Mouse (Mus musculus) v-Abl transformed pro-B cells (cell line): ENCODE results near the gene Gm20388.

Experiments used
- in situ Hi-C, 2 experiments: fragments of 400-800 bp; cut with MboI; formaldehyde crosslinking; loops; one replicate each; pipeline ENCODE4 v1.15.1; 2025; ENCODE audit not compliant: unreplicated experiment in 2 of 2

The Gm20388 gene

DNA sequence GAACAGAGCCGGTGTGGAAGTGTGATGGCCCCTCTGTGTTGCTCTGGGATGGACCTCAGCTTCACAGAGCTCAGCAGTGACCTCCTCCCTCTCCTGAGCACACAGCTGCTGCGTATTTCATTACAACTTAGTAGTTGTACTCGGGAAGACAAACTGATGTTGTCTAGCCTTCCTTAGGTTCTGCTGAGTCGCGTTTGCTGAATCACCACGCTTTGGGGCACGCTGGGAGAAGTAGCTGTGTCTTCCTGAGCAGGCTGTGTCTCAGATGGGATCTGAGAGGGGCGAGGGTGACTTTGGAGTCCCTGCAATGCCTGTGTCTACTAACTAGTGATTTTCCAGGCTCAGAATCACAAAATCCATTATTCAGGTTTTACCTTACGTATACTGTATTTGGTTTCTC lies 2868.6 kb downstream of the Gm20388 start:
- in situ Hi-C loops: no loop called here

DNA sequence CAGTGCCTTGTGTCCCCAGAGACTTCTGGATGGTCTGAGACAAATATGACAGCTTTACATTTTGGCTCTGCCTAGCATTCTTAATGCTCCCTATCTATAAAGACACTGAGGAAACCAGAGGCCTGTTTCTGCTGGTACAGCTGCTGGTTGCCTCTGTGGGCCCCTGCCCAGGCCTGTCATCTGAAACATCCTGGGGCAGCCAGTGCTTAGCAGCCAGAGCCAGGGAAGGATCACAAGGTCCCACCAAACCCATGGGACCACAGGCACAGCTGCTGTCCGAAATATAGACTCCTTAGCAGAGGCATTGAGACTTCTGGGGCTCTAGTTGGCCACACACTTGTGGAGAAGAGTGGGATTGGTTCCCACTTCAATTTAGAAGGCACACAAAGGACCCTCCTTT lies 2874.1 kb downstream of the Gm20388 start:
- in situ Hi-C loops: no loop called here

DNA sequence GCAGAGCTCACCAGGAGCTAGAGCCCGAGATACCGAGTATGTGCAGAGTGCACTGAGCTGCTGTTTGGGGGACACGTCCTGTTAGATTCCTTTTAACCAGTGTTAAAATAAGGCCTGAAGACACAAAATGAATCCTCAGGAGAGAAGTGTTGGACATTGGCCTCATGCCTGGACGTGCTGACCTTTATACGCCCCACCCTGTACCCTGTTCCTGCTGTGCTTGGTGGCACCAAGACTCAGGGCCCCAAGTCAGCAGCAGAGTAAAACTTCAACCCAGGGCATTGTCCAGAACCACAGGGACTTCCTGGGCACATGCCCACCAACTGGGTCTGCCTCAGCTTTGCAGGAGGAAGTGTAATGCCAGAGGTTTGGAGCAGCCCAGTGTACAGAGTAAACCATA lies 2879.2 kb downstream of the Gm20388 start:
- in situ Hi-C loops: no loop called here

DNA sequence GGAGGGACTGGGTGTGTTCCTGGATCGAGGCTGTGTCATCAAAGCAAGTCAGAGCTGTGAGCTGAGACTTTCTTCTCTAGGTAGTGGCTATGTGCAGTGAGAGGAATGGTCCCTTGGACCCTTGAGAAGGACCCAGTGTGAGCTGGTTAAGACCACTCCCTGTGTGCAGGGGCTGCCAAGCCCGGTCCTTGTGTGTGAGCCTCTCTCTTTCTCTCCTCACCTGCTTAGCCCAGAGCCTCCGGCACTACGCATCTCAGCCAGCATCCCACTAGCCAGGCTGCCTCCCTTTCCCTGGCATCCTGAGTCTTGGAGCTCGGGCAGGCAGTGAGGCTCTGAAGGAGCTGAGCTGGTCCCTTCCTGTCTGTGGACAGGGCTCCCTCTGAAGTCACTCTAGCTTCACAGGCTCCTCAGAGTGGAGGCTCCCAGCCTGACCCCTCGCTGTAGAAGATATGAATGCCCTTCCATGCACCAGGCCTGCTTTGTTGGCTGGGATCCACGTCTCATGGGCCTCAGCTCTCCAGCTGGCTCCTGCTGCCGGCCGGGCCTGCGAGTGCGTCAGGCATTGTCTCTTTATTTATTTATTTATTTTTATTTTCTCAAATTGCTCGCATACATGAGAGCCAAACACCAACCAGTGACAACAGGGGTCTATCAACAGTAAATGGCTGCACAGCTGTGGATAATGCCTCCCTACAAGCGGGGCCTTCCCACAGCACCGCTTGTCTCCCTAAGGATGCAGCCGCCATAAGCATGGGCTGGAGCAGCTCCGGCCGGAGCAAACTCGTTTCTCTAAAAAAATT lies 2882.9 kb downstream of the Gm20388 start:
- in situ Hi-C loops: no loop called here

DNA sequence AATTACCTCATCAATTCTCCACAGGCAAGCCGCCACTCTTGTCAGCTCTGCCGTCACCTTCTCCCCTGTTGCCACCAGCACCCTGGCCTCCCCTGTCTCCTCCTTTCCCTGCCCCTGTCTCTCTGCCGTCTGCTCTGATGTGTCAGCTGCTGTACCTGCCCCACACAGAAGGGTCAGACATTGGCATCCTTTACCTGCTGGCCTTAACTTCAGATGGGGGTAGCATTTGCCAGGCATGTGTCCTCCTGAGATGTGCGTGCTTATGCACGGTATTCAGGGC lies 2883.5 kb downstream of the Gm20388 start:
- in situ Hi-C loops: no loop called here

DNA sequence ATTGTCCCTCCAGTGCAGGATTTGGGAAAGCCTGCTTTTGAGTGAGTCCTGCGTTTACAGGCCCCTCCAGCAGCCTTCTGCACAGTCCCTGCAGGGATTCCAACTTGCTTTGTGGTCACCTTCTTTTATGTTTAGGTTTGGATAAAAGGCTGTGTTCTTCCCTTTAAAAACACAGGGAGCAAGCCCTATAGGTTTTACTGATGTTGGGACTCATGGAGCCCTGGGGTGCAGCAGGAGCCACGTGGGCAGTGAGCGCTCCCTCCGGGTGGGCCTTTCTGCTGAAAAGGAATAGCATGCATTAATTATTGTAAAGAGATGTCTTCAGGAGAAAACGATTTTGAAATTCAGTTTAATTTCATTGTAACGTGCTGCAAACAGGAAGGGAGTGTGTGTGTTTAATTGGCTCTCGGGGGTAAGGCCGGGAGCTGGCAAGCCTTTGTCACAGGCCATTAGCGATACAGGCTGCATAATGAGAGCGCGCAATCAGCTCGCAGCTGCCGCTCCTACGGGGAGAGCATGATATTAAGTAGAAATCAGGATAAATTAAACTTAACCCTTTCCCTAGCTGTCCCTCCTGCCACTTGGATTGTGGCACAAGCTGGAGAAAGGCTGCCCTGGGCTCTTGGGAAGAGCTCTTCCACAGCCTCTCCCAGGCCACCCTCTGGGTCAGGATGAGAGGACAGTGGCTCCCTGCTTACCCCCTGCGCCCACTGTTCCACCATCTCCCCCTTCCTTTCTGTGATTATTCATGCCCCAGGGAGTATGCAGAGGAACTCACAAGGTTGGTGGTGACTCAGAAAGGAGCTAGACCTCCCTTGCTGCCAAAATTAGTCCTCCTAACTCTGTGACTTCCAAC lies 2893.5 kb downstream of the Gm20388 start:
- in situ Hi-C loops: no loop called here

DNA sequence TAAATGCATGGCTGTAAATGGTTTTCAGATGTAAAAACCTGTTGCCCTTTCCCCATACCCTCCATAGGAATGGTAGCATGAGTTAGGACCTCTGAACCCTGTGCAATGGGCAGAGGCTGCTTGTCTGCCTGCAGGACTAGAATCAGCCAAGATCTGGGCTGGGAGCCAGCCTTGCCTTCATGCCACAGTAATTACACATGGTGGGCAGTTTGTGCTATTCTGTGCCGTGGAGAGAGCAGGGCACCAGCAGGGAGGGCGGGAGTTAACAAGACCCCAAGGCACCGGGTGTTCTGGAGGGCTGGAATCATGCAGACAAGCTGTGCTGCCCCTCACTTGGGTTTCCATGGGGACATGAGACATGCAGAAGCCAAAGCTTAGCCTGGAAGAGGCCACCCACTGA lies 2894.7 kb downstream of the Gm20388 start:
- in situ Hi-C loops: no loop called here

DNA sequence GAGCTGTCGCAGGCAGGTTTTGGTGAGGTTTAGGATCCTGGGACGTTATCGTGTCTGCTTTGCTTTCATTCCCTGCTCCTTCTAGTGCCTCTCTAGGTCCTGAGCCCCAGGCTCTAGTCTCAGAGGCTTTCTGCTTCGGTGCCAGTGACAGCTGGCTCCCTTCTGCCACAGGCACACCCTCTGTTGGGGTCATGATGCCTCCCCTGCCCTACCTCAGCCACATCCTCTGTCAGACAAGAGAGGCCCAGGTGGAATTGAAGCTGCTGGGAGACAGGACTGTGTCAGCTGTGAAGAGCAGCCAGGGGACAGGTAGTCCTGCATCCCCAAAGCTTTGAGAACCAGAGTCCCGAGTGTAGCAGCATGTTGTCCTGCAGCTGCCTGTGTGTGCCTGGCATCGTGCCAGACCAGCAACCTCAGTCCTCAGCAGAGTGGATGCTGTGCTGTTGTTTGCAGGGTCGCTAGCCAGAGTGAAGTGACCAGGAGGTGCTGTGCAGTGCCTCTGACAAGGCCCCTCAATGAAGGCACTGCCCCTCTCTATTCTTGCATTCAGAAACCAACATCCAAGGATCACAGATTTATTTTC lies 2896.4 kb downstream of the Gm20388 start:
- in situ Hi-C loops: no loop called here

DNA sequence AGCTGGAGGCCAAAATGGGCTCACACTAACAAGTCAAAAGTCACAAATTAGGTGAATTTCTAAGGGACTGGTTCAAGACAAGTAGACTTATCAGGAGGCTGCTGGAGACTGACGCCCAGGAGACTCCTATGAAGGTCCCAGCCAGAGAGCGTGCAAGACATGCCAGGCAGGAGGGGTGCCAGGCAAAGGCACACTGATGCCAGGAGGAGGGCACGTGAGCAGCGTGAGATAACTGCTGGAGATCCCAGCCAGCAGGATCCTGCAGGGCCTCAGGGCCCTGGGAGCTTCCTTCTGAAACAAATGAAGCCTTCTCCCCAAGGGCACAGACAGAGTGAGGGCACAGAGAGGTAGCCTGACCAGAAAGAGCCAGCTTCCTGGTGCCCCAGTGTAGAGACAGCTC lies 2897.3 kb downstream of the Gm20388 start:
- in situ Hi-C loops: no loop called here

DNA sequence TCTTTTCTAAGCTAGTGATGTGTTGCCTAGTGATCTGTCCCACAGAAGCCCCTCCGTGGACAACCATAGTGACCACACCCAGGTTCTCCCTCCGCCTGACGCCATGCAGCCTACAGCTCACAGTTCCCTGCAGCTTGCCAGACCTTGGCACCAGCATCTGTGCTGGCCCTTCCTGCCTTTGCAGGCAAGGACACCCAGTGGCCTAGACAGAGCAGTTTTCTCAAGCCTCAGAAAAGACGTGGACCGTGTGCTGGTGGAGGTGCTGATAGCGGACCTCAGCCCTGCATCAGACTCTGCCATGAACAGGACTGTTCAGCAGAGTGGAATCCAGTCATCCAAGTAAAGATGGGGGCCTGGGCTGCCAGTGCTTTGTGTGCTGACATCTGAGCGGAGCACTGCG lies 2899.7 kb downstream of the Gm20388 start:
- in situ Hi-C loops: no loop called here

DNA sequence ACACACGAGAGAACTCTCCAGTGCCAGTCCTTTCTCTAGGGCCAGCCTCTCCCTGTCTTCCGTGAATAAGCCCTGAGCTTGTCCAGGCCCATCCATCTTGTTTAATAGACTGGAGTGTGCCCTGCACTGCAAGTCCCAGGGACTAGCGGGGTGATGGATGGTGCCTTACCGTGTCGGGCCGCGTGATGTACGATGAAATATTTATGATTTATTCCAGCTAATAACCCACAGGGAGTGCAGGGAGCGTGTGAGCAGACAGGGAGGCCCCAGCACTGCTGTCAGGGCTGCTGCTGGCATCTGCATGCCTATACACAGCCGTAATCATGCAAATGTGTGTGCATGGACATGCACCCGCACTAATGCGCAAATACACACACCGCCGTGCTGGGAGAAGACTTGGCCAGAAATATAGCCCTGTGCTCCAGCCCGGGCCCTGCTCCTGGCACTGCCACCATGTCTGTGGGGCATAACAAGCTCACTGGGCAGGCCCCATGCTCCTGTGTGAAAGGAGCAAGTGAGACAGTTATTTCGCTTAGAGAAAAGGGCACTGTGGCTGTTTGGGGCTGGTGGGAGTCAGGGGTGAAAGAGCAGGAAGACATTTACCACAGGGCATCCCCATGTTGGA lies 2901.3 kb downstream of the Gm20388 start:
- in situ Hi-C loops: no loop called here

DNA sequence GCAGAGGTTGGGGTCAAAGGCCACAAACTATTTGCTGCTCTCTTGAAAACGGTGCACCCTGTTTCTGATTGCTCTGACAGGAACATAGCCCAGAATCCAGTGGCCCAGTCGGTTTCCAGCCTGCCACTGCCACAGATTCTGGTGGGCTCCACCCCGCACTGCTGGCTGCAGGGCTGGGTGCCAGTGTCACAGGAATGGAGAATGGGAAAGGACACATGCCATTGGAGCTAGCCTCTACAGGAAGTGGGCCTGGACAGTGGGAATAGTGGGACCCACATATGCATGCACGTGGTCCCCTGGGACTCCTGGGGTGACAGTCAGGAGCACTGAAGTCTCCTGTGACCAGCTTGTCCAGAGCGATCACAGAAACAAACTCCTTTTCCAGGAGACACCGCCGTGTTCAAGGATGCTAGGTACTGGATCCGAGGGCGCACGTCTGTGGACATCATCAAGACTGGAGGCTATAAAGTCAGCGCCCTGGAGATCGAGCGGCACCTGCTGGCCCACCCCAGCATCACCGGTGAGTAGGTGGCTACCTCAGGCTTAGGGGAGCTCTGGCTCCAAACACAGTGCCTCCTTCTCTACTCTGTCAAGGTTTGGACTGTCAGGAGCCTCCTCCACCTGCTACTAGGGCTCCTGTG lies 2902.1 kb downstream of the Gm20388 start:
- in situ Hi-C loops: no loop called here

DNA sequence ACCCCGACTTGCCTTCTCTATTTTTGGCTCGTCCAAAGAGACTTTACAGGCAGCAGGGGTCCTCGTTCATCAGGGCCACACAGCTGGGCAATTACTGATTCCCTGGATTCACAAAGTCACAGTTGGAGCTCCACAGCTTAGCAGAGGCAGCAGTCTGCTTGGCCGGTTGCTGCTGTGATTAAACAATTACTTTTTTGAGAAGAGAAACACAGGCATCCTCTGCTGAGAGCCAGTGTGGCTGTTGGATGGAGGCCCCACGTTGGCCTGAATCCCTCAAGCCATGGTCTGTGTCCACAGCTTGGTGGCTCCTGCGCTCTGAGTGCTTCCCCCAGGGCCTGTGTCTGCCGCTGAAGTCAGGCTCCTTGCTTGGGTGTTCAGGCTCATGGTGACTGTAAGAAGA lies 2904.0 kb downstream of the Gm20388 start:
- in situ Hi-C loops: no loop called here

DNA sequence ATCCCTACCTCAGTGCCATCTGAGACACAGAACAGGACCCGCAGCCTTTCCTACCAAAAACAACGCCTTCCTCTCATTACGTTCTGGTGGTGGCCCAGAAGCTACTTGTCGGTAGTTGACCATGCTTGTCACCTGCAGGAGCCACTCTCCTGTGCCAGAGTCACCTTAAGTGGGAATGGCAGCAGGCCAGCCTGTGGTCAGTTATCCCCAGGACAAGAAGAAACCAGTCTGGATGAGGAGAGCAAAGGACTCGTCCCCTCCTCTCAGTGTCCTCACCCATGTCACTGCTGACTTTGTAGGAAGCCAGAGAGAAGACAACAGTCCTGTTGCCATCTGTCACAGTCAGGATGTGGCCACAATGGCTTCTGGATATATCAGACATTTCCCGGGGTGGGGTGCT lies 2906.3 kb downstream of the Gm20388 start:
- in situ Hi-C loops: no loop called here

DNA sequence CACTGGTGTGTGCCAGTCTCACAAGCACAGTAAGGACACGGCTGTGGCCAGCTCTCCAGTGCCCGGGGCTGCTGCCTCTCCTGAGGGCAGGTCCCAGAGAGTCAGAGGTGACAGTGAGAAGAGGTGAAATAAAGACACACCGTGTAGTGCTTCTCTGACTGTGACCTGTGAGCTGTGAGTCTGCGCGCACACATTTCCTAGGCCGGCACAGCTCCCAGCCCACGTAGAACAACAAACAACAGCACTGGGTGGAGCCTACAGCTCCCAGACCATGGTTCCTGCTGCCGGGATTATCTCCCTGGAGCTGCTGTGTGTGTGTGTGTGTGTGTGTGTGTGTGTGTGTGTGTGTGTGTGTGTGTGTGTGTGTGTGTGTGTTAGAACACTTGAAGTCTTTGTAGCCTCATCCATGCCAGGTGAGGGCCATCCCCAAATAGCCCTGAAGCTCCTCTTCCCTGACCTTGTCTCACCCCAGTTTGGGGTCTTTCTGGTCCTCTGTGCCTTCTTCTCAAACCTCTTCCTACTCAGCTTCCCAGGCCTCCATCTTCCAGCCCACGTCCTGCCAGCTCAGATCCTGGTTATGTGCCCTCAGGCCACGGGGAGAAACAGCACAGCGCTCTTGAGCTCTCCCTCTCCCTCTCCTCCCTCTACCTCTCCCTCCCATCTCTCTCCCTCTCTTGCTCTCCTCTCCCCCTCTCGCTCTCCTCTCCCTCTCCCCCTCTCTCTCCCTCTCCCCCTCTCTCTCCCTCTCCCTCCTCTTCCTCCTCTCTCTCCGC lies 2907.3 kb downstream of the Gm20388 start:
- in situ Hi-C loops: no loop called here

DNA sequence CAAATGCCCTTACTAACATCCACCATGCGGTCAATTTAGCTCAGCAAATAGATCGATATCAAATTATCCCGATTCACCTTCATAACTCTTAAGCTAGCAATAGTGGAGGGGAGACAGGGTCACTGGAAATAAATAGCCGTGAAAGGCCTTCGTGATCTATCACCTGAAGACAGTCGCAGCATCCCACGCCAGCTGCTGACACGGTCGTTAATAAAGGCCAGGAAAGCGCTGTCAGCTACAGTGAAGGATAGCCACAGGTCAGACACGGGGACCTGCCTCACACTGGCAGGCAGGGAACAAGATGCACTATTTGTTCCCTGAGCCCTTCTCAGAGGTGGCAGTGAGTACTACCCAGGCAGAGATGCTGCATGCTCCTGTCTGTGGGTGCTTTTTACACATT lies 2909.1 kb downstream of the Gm20388 start:
- in situ Hi-C loops: no loop called here

DNA sequence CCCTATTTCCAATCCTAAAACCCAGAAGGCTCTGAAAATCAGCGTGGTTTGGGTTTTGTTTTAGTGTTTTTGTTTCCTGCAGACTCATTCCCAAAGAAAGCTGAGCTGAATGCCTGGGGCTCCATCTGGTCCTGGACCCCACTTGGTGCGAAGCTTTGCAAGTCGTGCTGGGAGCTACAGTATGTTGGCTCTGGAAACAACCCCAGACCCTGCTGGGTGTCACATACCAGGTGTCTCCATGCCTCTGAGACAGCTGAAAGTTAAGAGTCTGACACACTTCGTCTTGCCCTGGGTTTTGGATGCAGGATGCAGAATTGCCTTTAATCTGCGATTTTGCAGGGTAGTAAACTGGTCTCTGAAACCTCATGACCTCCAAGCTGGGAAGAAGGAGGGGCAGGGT lies 2913.9 kb downstream of the Gm20388 start:
- in situ Hi-C loops: no loop called here

DNA sequence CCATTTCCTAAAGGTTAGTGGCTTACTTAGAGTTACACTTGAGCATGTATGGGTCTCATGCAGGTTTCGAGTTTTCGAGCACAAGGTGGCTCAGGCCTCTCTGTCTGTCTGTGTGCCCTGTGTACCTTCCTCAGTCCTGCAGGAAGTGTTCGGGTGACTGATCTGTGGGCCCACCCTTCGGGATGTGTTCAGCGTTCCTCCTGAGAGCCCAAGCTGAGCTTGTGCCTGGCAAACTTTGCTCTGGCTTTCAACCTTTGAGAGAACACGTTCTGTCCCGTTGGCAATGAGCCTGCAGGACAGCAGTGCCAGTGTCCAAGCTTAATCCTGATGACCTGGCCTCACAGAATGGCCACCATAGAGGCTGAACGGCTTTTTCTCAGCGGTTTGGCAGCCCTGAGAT lies 2914.3 kb downstream of the Gm20388 start:
- in situ Hi-C loops: loop anchor here in 1 of 2 experiments (5.0 kb wide), 2 partner anchors 203 to 323 kb away; partner anchors contain the start of gene Pabpn1l

DNA sequence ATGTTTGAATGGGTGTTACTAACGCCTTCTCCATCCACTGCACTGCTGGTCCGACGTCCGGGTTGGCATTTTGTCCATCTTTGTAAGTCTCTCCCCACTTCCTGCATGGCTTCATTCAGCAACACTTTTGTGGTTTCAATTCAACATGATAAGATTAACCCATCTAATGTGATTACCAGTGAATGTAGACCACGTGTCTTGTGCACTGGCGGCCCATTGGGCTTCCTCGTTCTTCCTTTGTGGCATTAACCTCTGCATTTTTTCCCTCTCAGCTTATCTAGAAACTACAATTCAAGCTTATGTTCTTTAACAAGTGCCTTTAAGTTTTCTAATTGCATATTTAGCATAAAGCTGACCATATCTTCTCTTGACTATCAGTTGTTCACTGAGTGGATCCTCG lies 2914.8 kb downstream of the Gm20388 start:
- in situ Hi-C loops: loop anchor here in 1 of 2 experiments (5.0 kb wide), 2 partner anchors 203 to 323 kb away; partner anchors contain the start of gene Pabpn1l

DNA sequence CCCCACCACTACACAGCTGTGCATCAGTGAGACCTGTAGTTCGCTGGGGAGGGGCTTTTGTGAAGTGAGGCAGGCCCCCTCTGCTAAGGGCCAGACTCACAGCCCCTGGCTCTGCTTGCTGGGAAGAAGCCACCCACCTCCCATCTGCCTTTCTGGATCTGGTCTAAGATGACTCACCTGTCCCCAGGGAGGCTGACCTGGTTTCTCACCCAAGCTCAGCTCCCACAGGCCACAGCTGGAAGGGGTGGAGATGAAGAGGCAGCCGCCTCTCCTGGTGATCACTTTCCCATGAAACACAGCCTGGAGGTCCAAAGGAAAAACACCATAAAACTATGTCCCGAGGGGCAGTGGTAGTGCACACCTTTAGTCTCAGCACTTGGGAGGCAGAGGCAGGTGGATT lies 2918.8 kb downstream of the Gm20388 start:
- in situ Hi-C loops: loop anchor here in 1 of 2 experiments (5.0 kb wide), 2 partner anchors 207 to 327 kb away; partner anchors contain the start of gene Pabpn1l
